Mouse (Mus musculus) hindbrain, postnatal 0 days (tissue): ENCODE measurements around the gene Dppa3. TPM values are rescaled to one million over a fixed set of nuclear protein-coding genes. Genes with fewer than 3 reads are reported as not detected.
"Not testable (repeated sequence)": the region's sequence is repeated elsewhere in the genome, so short reads cannot be mapped to it uniquely, and the experiment has no call there.

Source experiments
- ATAC-seq: fragments of 200-750 bp; cut with Nextera tagmentation; 2 replicates; pipeline ENCODE4 v1.8.0; 2017; ENCODE audit warnings: mild to moderate bottlenecking, moderate TSS enrichment, moderate library complexity
- DNase-seq: peaks from one replicate; pipeline ENCODE4 v3.0.0-alpha.2; 2015; ENCODE audit warnings: low spot score
- H3K27ac ChIP-seq: fragments of 300-500 bp; sonication (generic); 2 replicates; pipeline ENCODE4 v1.5.1; 2014; ENCODE audit warnings: mild to moderate bottlenecking
- H3K27me3 ChIP-seq: fragments of 300-500 bp; sonication (generic); 2 replicates; pipeline ENCODE4 v1.6.1; 2014; ENCODE audit warnings: low read length, mixed read lengths; ENCODE audit not compliant: insufficient read depth
- H3K36me3 ChIP-seq: fragments of 300-500 bp; sonication (generic); 2 replicates; pipeline ENCODE4 v1.6.1; 2014; ENCODE audit warnings: low read length, mixed read lengths; ENCODE audit not compliant: insufficient read depth
- H3K4me1 ChIP-seq: fragments of 300-500 bp; sonication (generic); 2 replicates; pipeline ENCODE4 v1.6.1; 2014; ENCODE audit warnings: antibody characterized with exemption, low read length, mixed read lengths; ENCODE audit not compliant: insufficient read depth
- H3K4me2 ChIP-seq: fragments of 300-500 bp; sonication (generic); 2 replicates; pipeline ENCODE4 v1.6.1; 2014; ENCODE audit warnings: low read depth, mild to moderate bottlenecking, low read length, moderate library complexity, mixed read lengths
- H3K4me3 ChIP-seq: fragments of 300-500 bp; sonication (generic); 2 replicates; pipeline ENCODE4 v1.5.1; 2014; ENCODE audit warnings: low read length
- H3K9ac ChIP-seq: fragments of 300-500 bp; sonication (generic); replicated peaks from 2 replicates; pipeline ENCODE4 v1.6.1; 2014; ENCODE audit warnings: mild to moderate bottlenecking, low read length, moderate library complexity, mixed read lengths
- H3K9me3 ChIP-seq: fragments of 300-500 bp; sonication (generic); 2 replicates; pipeline ENCODE4 v1.6.1; 2016; ENCODE audit warnings: low read length, mixed read lengths
- CTCF ChIP-seq: IDR thresholded peaks from 2 replicates; pipeline ENCODE4 v1.5.1; 2016; ENCODE audit warnings: antibody characterized with exemption, control low read depth, low read depth
- WGBS: fragments of 180-500 bp; shearing (Covaris S2); extraction: QIAGEN DNeasy Blood & Tissue Kit; methylation state at CpG from one replicate; pipeline ENCODE4 v1.1.7; 2014; 5-methylcytosine and 5-hydroxymethylcytosine counted together
- polyA plus RNA-seq: library from polyadenylated mRNA; unstranded; fragments of >200 nt; fragmentation: Nextera tagmentation; extraction: Ambion mirVana; gene quantifications from 2 replicates; pipeline ENCODE4 v1.2.1, GENCODE M21; 2015
- total RNA-seq: library from RNA; depleted of rRNA; stranded (reverse); fragments of >200 nt; gene quantifications from 2 replicates; pipeline ENCODE4 v1.2.3, GENCODE M21; 2014

The Dppa3 gene
- total and polyA plus RNA-seq, 2 experiments from 2014 or later: not detected

- no peak overlapping the region for H3K27ac ChIP-seq
- WGBS: 27% methylated on average over 5 of the region's 5 CpGs
- H3K36me3 ChIP-seq: no peaks in the 10 kb centered on the region
- DNase-seq: no peak
- no peak overlapping the region for H3K4me3 ChIP-seq
- H3K4me1 ChIP-seq: no peaks in the 10 kb centered on the region
- no peak for TF ChIP-seq CTCF
- no peak overlapping the region for H3K9ac ChIP-seq
- no peak overlapping the region for H3K4me2 ChIP-seq
- no peaks in the 10 kb centered on the region for H3K9me3 ChIP-seq
- ATAC-seq: no peak
- H3K27me3 ChIP-seq: no peaks in the 10 kb centered on the region
Observed at GRCm38 (mm10) chr6:122624480-122624879, 1.7 kb upstream of the Dppa3 start.

GRCm38 (mm10) chr6:122625156-122625555, 1.1 kb upstream of the Dppa3 start:
- Histone ChIP-seq H3K27ac (no peak overlapping the region), H3K36me3 (no peaks in the 10 kb centered on the region), H3K4me2 (no peak overlapping the region), H3K4me3 (no peak overlapping the region), H3K27me3 (no peaks in the 10 kb centered on the region), H3K4me1 (no peaks in the 10 kb centered on the region), H3K9ac (no peak overlapping the region), H3K9me3 (no peaks in the 10 kb centered on the region)
- ATAC-seq: no peak
- 81% methylated on average over 4 of the region's 4 CpGs for WGBS
- DNase-seq: no peak
- no peak for TF ChIP-seq CTCF

- no peaks in the 10 kb centered on the region for H3K27me3 ChIP-seq
- WGBS: 40% methylated on average over 20 of the region's 20 CpGs
- no peak overlapping the region for H3K9ac ChIP-seq
- no peaks in the 10 kb centered on the region for H3K4me1 ChIP-seq
- ATAC-seq: no peak
- H3K27ac ChIP-seq: no peak overlapping the region
- peak overlapping the region; percentile 7 for H3K4me3 ChIP-seq
- no peaks in the 10 kb centered on the region for H3K36me3 ChIP-seq
- H3K9me3 ChIP-seq: no peaks in the 10 kb centered on the region
- peak overlapping the region; percentile 34 for H3K4me2 ChIP-seq
- TF ChIP-seq CTCF: no peak
- no peak for DNase-seq
Observed at GRCm38 (mm10) chr6:122627469-122628108, 1.4 kb downstream of the Dppa3 start.

GRCm38 (mm10) chr6:122633411-122633810, 7.2 kb downstream of the Dppa3 start:
- no peaks in the 10 kb centered on the region for H3K36me3 ChIP-seq
- H3K27ac ChIP-seq: no peak overlapping the region
- no peak overlapping the region for H3K4me3 ChIP-seq
- H3K4me1 ChIP-seq: no peaks in the 10 kb centered on the region
- no peak overlapping the region for H3K4me2 ChIP-seq
- 54% methylated on average over 9 of the region's 9 CpGs for WGBS
- no peaks in the 10 kb centered on the region for H3K9me3 ChIP-seq
- TF ChIP-seq CTCF: peak; percentile 55
- ATAC-seq: no peak
- H3K27me3 ChIP-seq: no peaks in the 10 kb centered on the region
- no peak overlapping the region for H3K9ac ChIP-seq
- peak; percentile 40 for DNase-seq

GRCm38 (mm10) chr6:122635315-122635714, 9.1 kb downstream of the Dppa3 start:
- TF ChIP-seq CTCF: no peak
- no peak for ATAC-seq
- H3K9me3 ChIP-seq: no peaks in the 10 kb centered on the region
- H3K9ac ChIP-seq: no peak overlapping the region
- H3K27ac ChIP-seq: no peak overlapping the region
- no peaks in the 10 kb centered on the region for H3K4me1 ChIP-seq
- no peaks in the 10 kb centered on the region for H3K36me3 ChIP-seq
- WGBS: 87% methylated on average over 7 of the region's 7 CpGs
- no peak overlapping the region for H3K4me2 ChIP-seq
- H3K4me3 ChIP-seq: no peak overlapping the region
- no peak for DNase-seq
- no peaks in the 10 kb centered on the region for H3K27me3 ChIP-seq

- Histone ChIP-seq H3K9ac (no peak overlapping the region), H3K4me1 (no peaks in the 10 kb centered on the region), H3K4me3 (no peak overlapping the region), H3K27me3 (no peaks in the 10 kb centered on the region), H3K4me2 (no peak overlapping the region), H3K27ac (no peak overlapping the region), H3K9me3 (no peaks in the 10 kb centered on the region), H3K36me3 (no peaks in the 10 kb centered on the region)
- no peak for TF ChIP-seq CTCF
- WGBS: 75% methylated on average over 3 of the region's 3 CpGs
- ATAC-seq (no peak), DNase-seq (no peak)
Observed at GRCm38 (mm10) chr6:122636666-122637065, 10.5 kb downstream of the Dppa3 start.

- ATAC-seq, H3K36me3 ChIP-seq, DNase-seq, H3K9ac ChIP-seq, H3K4me1 ChIP-seq, H3K27me3 ChIP-seq, H3K4me2 ChIP-seq, H3K4me3 ChIP-seq, H3K27ac ChIP-seq, H3K9me3 ChIP-seq: not testable (repeated sequence)
- WGBS: 89% methylated on average over 4 of the region's 4 CpGs
Observed at GRCm38 (mm10) chr6:122637566-122637965, 11.4 kb downstream of the Dppa3 start.

- not testable (repeated sequence) for DNase-seq, H3K27me3 ChIP-seq, H3K9ac ChIP-seq, ATAC-seq, H3K27ac ChIP-seq, H3K36me3 ChIP-seq, H3K4me3 ChIP-seq, H3K9me3 ChIP-seq, H3K4me2 ChIP-seq, H3K4me1 ChIP-seq
- 94% methylated on average over 21 of the region's 21 CpGs for WGBS
Observed at GRCm38 (mm10) chr6:122644196-122644595, 18.0 kb downstream of the Dppa3 start.
